Mouse (Mus musculus): ENCODE results near the gene Gm9747.

The Gm9747 gene

DNA sequence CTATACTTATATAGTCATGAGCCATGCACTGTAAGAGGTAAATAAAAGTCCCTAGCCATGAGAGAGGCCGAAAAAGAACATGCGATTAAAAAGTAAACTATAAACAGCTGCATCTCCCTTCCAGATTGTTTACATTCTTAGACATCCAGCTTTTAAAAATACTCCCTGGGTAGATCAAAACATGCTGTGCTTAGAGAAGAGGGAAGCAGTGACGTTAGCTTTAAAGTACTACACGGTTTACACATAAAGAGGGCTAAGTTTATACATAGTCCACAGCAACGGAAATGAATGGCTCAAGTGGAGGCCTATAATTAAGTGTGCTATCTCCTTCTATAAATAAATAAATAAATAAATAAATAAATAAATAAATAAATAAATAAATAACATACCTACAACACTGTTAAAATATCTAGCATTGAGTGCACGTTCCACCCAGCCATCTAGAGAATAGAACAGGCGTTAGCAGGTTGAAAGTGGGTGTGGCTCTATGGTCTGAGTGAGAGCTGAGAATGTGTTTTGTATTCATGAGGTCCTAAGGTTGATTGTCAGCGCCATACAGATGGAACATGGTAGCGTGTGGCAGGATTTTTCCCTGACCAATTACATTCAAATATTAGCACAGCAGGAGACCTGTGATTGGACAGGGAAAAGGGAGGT, 21.0 kb downstream of the Gm9747 start:
- DNase-seq (ENCODE audit: low read depth, low spot score), result no peak

DNA sequence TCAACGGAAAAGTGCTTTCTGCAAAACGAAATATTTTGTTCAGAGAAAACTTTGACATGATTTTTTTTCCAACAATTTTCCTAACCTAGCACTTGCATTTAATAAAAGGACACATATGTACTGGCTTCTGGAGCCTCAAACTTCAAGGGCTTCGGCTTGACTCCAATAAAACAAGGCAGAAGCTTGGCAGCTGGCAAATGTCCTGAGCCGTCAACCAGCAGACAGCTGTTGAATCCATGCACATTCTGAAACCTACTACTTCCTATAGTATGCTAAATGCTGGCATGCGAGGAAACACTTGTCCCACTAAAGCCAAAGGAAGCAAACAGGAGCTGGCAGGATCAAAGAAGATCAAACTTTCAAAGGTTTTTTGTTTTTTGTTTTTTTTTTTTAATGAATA, 24.5 kb downstream of the Gm9747 start:
- DNase-seq (ENCODE audit: low read depth, low spot score), result no peak

DNA sequence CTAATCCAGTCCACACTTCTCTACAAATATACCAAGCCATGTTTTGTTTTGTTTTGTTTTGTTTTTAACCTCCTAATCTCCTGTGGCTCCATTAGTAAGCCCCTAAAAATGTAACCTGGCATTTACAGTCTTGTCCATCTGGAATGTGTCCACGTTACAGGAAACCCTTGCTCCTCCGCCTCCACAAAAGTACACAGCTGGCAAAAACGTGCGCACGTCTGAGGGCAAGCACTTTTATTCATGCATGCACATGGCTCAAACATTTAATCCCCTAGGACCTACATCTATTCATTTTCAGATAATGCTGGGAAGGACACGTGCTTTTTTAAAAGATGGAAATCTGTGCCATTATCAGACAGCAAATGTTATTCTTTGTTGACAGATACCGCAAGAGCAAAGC, 25.4 kb downstream of the Gm9747 start:
- no peak for DNase-seq (ENCODE audit: low read depth, low spot score)

DNA sequence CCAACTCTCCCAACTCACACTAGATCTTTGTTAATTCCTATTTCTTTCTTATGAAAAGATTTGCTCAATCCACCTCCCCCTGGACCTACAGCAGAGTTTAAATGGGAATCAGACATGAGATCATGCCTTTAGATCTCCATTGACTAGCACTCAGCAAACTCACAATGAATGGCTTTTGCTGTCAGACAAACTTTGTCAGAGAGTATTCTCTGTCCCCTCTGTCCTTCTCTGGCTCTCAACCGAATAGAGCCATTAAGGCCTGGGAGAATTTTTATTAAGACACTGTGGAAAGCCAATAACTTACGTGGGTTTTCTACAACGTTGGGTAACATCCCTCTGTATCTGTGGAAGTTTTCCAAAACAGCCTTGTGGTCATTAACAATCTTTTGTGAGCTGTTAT, 27.1 kb downstream of the Gm9747 start:
- DNase-seq (ENCODE audit: low read depth, low spot score), result no peak

DNA sequence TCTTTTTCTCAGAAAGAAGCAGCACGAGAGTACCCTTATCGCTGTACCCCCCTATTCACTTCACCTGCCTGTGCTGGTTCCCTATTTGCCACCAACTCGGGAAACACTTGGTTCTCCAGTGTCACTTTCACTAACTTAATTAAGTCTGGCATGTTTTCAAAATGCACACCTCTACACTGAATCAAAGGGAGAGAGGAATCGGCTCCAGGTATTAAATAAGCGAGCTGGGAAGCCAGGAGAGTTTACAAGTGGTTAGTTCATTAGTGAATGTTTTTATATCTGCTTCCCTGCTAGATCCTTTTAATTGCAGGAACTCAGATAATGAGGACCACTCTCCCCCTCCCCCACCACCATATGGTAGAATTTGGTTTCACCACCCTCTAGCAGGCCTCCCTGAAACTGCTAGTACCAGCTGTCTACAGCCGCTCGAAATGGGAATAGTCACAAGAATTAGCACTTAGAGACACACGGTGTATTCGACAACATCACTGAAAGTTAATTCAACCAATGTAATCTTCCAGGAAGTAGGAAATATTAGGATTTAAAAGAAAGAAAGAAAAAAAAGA, 28.2 kb downstream of the Gm9747 start:
- no peak for DNase-seq (ENCODE audit: low read depth, low spot score)

DNA sequence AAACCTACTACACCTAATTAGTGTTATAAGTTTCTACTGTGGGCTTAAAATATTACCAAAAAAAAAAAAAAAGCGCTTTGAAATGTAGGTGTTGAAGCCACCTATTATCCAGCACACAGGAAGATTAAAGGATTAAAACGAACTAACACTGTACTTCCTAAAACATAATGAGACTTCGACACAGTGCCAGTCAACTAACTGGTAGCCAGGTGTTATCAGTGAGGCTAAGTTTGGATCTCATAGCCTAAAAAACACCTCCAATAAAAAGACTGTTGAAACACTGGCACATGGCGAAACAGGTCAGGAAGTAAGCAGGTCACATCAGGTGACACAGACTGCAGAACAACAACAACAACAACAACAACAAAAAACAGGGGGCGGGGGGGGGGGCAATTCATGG, 28.7 kb downstream of the Gm9747 start:
- DNase-seq (ENCODE audit: low read depth, low spot score), result no peak

DNA sequence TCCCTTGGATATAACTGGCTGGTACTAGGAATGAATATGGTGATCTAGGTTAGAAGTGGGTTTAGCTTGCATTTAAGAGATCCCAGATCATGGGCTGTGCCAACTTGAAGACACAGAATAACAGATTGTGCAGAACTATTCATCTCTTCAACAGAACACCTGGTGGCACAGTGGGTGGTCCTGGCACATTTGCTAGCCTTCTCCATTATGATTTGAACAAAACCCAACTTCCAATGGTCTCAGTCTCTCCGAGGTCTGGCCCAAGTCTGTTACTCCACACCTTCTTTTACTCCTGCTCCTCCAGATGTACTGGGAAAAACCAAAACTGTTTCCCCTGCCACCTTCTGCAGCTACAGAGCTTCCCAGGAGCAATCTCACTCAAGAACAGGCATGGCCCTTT, 29.4 kb downstream of the Gm9747 start:
- DNase-seq (ENCODE audit: low read depth, low spot score), result no peak

DNA sequence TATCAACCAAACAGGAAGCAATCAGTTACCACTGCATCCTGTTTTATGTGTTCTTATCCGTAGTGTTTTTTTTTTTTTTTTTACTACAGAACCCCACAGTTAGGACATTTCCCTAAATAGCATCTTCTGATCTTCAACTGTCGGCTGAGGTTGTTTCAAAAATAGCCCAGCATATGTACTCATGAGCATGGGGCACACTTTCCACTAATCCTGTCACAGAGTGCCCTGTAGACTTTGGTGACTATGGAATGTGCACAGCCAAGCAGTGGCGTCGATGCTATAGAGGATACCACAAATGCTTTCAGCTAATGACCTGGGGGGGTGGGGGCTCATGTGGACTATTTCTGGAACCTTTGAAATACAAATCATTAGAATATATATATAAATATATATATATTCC, 34.6 kb downstream of the Gm9747 start:
- no peak for DNase-seq (ENCODE audit: low read depth, low spot score)

DNA sequence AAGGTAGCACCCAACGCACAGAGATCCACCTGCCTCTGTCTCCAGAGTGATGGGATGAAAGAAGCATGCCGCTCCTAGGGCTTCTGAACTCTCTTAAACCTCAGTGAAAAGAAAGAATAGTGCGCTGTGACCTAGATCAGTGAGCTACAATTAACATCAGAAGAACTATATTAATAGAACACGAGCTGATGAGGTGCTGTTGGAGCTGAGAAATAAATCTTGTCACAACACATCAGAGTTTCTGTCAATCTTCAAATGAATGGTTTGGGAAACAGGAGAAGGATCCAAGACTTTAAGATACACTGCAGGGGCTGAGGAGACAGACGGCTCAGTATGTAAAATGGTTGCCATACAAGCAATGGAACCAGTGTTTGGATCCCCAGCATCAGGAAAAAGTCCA, 39.3 kb downstream of the Gm9747 start:
- no peak for DNase-seq (ENCODE audit: low read depth, low spot score)

DNA sequence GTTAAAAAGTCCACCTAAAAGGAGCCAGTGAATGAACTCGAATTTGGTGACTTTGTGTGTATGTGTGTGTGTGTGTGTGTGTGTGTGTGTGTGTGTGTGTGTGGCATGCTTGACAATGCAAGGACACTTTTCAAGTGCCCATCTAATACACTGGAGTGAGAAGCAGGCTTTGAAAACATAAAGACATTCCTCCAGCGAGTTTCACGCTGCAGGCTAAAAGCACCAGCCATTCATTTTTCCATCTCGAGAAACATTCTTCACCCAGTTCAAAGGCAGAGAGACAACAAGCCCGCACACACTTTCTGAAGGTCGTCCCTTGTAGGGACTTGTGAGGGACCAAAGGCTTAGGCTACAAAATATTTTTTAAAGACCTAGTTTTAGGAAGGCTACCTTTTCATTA, 40.6 kb downstream of the Gm9747 start:
- DNase-seq (ENCODE audit: low read depth, low spot score), result no peak

DNA sequence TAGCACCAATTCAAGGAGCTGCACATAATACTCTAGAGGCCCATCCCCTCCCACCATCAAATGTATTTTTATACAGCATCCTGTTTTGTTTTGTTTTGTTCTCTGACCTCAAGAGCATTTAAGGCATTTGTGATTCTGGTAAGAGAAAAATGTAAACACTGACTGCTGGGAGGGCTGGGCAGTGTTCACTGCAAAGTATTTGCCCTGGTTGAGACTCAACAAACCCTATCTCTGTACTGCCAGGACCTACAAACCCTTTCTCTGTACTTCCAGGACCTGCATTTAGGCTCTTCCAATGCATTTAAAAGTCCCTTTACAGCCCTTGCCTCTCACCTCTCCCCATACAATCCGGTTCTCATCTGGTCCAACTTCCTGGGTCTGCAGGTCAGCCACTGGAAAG, 41.4 kb downstream of the Gm9747 start:
- no peak for DNase-seq (ENCODE audit: low read depth, low spot score)

DNA sequence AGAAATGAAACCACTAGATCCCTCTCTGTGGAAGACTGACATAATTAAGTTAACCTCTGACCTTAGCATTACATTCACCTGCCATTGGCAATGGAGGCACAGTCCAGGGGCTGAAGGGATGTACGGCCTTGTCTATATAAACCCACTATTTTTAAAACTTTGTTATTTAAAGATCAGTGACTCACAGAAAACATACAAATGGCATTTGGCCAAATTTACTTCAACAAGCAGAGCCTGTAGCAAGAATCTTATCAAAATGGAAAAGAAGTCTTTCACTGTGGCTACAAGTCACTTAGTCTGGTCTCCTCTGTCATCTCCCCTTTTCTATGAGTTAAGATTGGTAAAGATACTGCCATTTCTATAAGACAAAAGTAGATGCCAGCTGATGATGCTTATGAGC, 46.9 kb downstream of the Gm9747 start:
- DNase-seq (ENCODE audit: low read depth, low spot score), result no peak

DNA sequence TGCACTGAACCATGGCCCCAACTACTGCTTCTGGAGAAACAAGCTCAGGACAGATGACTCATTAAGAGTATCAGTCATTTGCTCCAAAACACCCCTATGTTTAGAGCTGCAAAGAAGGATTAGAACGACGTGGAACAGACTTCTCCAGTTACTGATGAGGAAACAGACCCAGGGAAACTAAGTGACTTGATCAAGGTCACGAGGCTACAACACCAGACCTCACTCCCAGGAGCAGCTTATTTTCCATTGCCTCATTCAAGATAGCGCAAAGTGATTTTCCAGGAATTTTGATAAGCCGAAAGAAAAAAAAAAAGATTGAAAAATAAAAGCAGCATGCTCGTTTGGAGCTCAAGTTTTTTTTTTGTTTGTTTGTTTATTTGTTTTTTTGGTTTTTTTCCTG, 48.9 kb downstream of the Gm9747 start:
- DNase-seq (ENCODE audit: low read depth, low spot score), result no peak

DNA sequence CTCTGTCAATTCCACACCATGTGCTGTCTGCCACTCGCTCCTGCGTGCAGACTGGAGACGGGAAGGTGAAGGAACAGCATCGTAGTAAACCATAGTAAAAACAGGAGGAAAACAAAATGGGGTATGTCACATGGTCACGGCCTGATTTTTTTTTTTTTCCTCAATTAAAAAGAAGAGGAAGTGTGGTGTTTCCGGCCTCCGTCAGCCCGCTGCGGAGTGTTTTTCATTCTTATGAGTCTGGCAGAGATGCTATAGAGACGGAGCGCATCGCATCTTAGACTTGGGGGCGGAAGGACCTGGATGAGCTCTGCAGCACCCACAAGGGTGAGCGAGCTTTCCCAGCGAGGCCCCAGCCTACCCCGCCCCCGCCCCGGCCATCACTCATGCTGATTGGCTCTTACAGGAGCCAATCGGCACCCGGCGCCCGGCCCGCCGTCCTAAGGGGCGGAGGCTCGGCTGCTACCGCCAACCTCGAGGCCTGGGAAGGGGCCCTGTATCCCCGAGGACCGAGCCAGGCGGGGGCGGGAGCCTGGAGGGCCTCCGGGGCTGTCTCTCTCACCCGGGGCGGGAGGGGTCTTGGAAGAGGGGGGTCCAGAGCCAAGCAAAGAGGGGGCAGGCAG, 50.2 kb downstream of the Gm9747 start:
- peak; percentile 78 for DNase-seq (ENCODE audit: low read depth, low spot score)

DNA sequence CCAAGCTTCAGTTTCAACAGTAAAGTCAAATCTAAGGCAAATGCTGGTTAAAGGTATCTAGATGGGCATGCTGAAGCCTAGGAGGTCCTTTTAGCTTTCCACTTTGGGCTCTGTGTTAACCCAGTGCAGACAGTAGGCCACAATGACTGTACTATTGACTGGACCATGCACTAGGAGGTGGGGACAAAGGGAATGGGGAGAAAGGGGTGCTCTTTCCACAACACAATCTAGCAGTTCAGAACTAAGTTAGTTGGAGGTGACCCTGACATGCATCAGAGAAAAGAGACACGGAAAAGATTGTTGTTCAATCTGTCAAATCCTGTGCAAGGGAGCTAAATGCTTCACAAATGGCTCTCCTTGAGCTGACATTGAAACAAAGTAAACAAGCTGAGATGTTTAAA, 51.0 kb downstream of the Gm9747 start:
- DNase-seq (ENCODE audit: low read depth, low spot score), result no peak

DNA sequence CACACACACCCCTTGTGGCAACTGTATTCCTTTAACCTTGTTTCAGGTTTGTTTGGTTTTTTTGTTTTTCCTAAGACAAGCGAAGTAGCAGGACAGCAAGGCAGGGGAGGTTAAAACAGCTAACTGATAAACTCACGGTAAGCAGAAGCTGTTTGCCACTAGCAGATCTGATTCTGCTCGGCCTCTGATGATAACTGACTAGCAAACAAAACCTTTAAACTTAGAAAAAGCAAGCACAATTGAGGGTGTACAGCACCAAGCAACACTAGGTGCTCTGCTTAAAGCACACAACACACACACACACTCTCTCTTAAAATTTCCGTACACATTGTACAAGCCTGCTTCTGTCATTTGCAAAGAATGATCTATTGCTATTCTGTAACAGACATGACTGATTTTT, 51.5 kb downstream of the Gm9747 start:
- no peak for DNase-seq (ENCODE audit: low read depth, low spot score)
